Mouse (Mus musculus): ENCODE data around the gene Ephb2.

Gene Ephb2

GRCm38 (mm10) chr4:136602568-136602967 is 233.2 kb downstream of the Ephb2 start, which contains the start of gene Kdm1a:
Gene Kdm1a (minus strand): TSS chr4:136602723.
- DNase-seq (ENCODE audit: low read depth, low spot score) = peak; percentile 90

GRCm38 (mm10) chr4:136602018-136602554 is 233.7 kb downstream of the Ephb2 start:
- DNase-seq (ENCODE audit: low read depth, low spot score) = no peak

GRCm38 (mm10) chr4:136601476-136601875 is 234.3 kb downstream of the Ephb2 start:
- DNase-seq (ENCODE audit: low read depth, low spot score) = peak; percentile 18

- DNase-seq (ENCODE audit: low read depth, low spot score) = no peak
Measured at GRCm38 (mm10) chr4:136600536-136600935, 235.3 kb downstream of the Ephb2 start.

- DNase-seq (ENCODE audit: low read depth, low spot score) = no peak
Measured at GRCm38 (mm10) chr4:136599869-136600268, 235.9 kb downstream of the Ephb2 start.

- DNase-seq (ENCODE audit: low read depth, low spot score) = no peak
Measured at GRCm38 (mm10) chr4:136598268-136598876, 237.4 kb downstream of the Ephb2 start.
